29 mouse cellular contexts compared by ENCODE assay signal in genomic region chr4:50259012-50259601, GRCm38 (mm10).
A peak's percentile ranks its signal among the peaks of the same experiment; 100 is the strongest.
DNase-seq lines count a peak whose midpoint lies in the region; ATAC-seq and TF ChIP-seq lines count a peak whose summit lies in the region.
"Had no signal": no experiment of that assay in that cellular context is flagged by ENCODE, and none has a peak within 500 bp of the region (broad histone marks: within the 10 kb centered on the region; RNA-seq: fewer than 3 reads in every experiment).

No protein-coding gene starts in this region.

- H3K36me3 ChIP-seq in forebrain, embryonic 13.5 days (ENCODE audit: poor library complexity, severe bottlenecking), result no peaks in the 10 kb centered on the region
- no peaks in the 10 kb centered on the region for H3K36me3 ChIP-seq in forebrain, embryonic 10.5 days (replicated peaks)
- no peaks in the 10 kb centered on the region for H3K36me3 ChIP-seq in forebrain, postnatal 0 days (ENCODE audit: insufficient read depth)
- H3K36me3 ChIP-seq: embryonic facial prominence, embryonic 13.5 days; heart, embryonic 10.5 days; heart, embryonic 15.5 days; kidney, embryonic 15.5 days; neural tube, embryonic 15.5 days had no signal

- H3K4me1 ChIP-seq in forebrain, embryonic 13.5 days, result no peaks in the 10 kb centered on the region
- H3K4me1 ChIP-seq in forebrain, embryonic 10.5 days, result no peaks in the 10 kb centered on the region
- H3K4me1 ChIP-seq in forebrain, postnatal 0 days (ENCODE audit: insufficient read depth), result no peaks in the 10 kb centered on the region
- H3K4me1 ChIP-seq: embryonic facial prominence, embryonic 13.5 days; heart, embryonic 10.5 days; heart, embryonic 15.5 days; kidney, embryonic 15.5 days; neural tube, embryonic 15.5 days had no signal

- H3K27ac ChIP-seq in forebrain, embryonic 13.5 days, result no peak overlapping the region
- H3K27ac ChIP-seq in forebrain, embryonic 10.5 days, result no peak overlapping the region
- H3K27ac ChIP-seq in forebrain, postnatal 0 days (ENCODE audit: low read depth, low read length), result no peak overlapping the region
- H3K27ac ChIP-seq: embryonic facial prominence, embryonic 13.5 days; heart, embryonic 10.5 days; heart, embryonic 15.5 days; kidney, embryonic 15.5 days; liver, embryonic 14.5 days; macrophage; neural tube, embryonic 15.5 days had no signal

- H3K4me2 ChIP-seq in forebrain, embryonic 13.5 days, result no peak overlapping the region
- no peak overlapping the region for H3K4me2 ChIP-seq in forebrain, postnatal 0 days (ENCODE audit: low read depth)
- H3K4me2 ChIP-seq: embryonic facial prominence, embryonic 13.5 days; heart, embryonic 15.5 days; kidney, embryonic 15.5 days; neural tube, embryonic 15.5 days had no signal

- no peak for DNase-seq in forebrain, embryonic 10.5 days (ENCODE audit: extremely low spot score, low spot score)
- peak; percentile 3 to 55 for DNase-seq in frontal cortex, postnatal 36 days (ENCODE audit: low spot score in 2 of 2)
- DNase-seq in frontal cortex, postnatal 10 days (ENCODE audit: low spot score in 2 of 2), result no peak
- DNase-seq in left cerebral cortex, adult 11 months (ENCODE audit: low spot score), result peak; percentile 19
- DNase-seq in left cerebral cortex, adult 8-10 months (ENCODE audit: low spot score in 2 of 2), result no peak
- DNase-seq in forebrain, postnatal 0 days, result peak; percentile 49
- DNase-seq in urinary bladder, postnatal 14 days (ENCODE audit: low spot score), result no peak
- DNase-seq: adrenal gland, adult 8-10 months; cerebellum, adult 18-20 months; cerebellum, postnatal 10 days; gastrocnemius, postnatal 14 days; heart, adult 11 months; kidney, adult 18-20 months; kidney, postnatal 36 days; liver; lung, adult 2 months; lung, postnatal 10 days; midbrain, embryonic 14.5 days had no signal

- no peaks in the 10 kb centered on the region for H3K9me3 ChIP-seq in forebrain, embryonic 13.5 days (replicated peaks)
- no peaks in the 10 kb centered on the region for H3K9me3 ChIP-seq in forebrain, embryonic 10.5 days
- H3K9me3 ChIP-seq in forebrain, postnatal 0 days (ENCODE audit: low read length), result no peaks in the 10 kb centered on the region
- H3K9me3 ChIP-seq: embryonic facial prominence, embryonic 13.5 days; heart, embryonic 10.5 days; heart, embryonic 15.5 days; kidney, embryonic 15.5 days; neural tube, embryonic 15.5 days had no signal

- H3K4me3 ChIP-seq in forebrain, embryonic 13.5 days, result no peak overlapping the region
- no peak overlapping the region for H3K4me3 ChIP-seq in forebrain, embryonic 10.5 days
- H3K4me3 ChIP-seq in forebrain, postnatal 0 days (ENCODE audit: low read depth, low read length), result no peak overlapping the region
- H3K4me3 ChIP-seq: embryonic facial prominence, embryonic 13.5 days; heart, embryonic 10.5 days; heart, embryonic 15.5 days; kidney, embryonic 15.5 days; neural tube, embryonic 15.5 days had no signal

- no peak for TF ChIP-seq CTCF in forebrain, postnatal 0 days (IDR thresholded peaks at IDR 0.05; ENCODE audit: low read depth)

- H3K9ac ChIP-seq in forebrain, embryonic 13.5 days, result no peak overlapping the region
- H3K9ac ChIP-seq in forebrain, postnatal 0 days, result no peak overlapping the region
- H3K9ac ChIP-seq: embryonic facial prominence, embryonic 13.5 days; heart, embryonic 15.5 days; kidney, embryonic 15.5 days; liver, embryonic 14.5 days; neural tube, embryonic 15.5 days had no signal

- H3K27me3 ChIP-seq in forebrain, embryonic 13.5 days, result no peaks in the 10 kb centered on the region
- no peaks in the 10 kb centered on the region for H3K27me3 ChIP-seq in forebrain, embryonic 10.5 days (ENCODE audit: poor library complexity, severe bottlenecking)
- H3K27me3 ChIP-seq in forebrain, postnatal 0 days (ENCODE audit: insufficient read depth, low read length), result no peaks in the 10 kb centered on the region
- H3K27me3 ChIP-seq: CH12.LX; embryonic facial prominence, embryonic 13.5 days; heart, embryonic 15.5 days; kidney, embryonic 15.5 days; neural tube, embryonic 15.5 days had no signal

- WGBS in forebrain, embryonic 13.5 days, result 78% methylated on average over 2 of the region's 2 CpGs
- WGBS in forebrain, embryonic 10.5 days, result 67% methylated on average over 2 of the region's 2 CpGs
- 55% methylated on average over 2 of the region's 2 CpGs for WGBS in forebrain, postnatal 0 days

- peak; percentile 59; the same call in 1 of the 2 replicates for ATAC-seq in forebrain, embryonic 13.5 days
- peak; percentile 91 for ATAC-seq in forebrain, postnatal 0 days
- ATAC-seq: activated CD4-positive, CD25-positive, alpha-beta regulatory T cell, adult 4 months; hindbrain, embryonic 16.5 days had no signal

Comparison
In these comparisons a context has a peak if more than half of its experiments do, and no peak if none do; other contexts are left out.
1. DNase-seq: peak in frontal cortex, postnatal 36 days (2 of 2), left cerebral cortex, adult 11 months (single experiment) and forebrain, postnatal 0 days (single experiment); none in forebrain, embryonic 10.5 days (single experiment), frontal cortex, postnatal 10 days (0 of 2), left cerebral cortex, adult 8-10 months (0 of 2) and urinary bladder, postnatal 14 days (single experiment).